Mouse (Mus musculus) heart, adult 2 months (tissue): ENCODE results near the gene Uggt2.

Experiments used
- CTCF ChIP-seq: fragments of 200-600 bp; IDR thresholded peaks from 2 replicates; pipeline ENCODE4 v1.8.1; 2022; ENCODE audit warnings: antibody characterized with exemption, mild to moderate bottlenecking, moderate library complexity
- EP300 ChIP-seq: fragments of 200-500 bp; IDR thresholded peaks from 2 replicates; pipeline ENCODE4 v1.6.1; 2011; ENCODE audit warnings: low read depth, low read length, control low read depth; ENCODE audit not compliant: insufficient read depth
- POLR2A ChIP-seq: fragments of 200-500 bp; IDR thresholded peaks from 2 replicates; pipeline ENCODE4 v1.6.1; 2011; ENCODE audit warnings: mild to moderate bottlenecking, low read depth, low read length, control low read depth; ENCODE audit not compliant: insufficient read depth

GRCm38 (mm10) chr14:119012607-119013431 is 86.4 kb downstream of the Uggt2 start:
- TF ChIP-seq CTCF (no peak), EP300 (no peak), POLR2A (no peak)
